Mouse (Mus musculus): ENCODE measurements around the gene Thsd4.
"Not testable (repeated sequence)": the region's sequence is repeated elsewhere in the genome, so short reads cannot be mapped to it uniquely, and the experiment has no call there.

DNA sequence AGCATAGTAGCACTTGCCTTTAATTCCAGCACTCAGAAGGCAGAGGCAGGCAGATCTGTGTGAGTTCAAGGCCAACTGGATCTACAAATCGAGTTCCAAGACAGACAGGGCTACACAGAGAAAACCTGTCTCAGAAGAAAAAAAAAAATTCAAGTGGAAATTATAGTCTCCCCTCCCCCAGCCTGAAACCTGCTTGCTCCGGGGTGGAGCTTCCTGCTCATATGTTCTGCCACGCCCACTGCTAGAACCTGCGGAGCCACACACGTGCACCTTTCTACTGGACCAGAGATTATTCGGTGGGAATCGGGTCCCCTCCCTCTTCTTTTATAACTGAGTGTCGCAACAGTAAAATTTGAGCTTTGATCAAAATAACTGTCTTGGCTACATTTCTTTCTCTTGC lies 586.0 kb downstream of the Thsd4 start:
- not testable (repeated sequence) for TF ChIP-seq CTCF, POLR2A (IDR thresholded peaks at IDR 0.05; ENCODE audit: extremely low read depth, insufficient read depth, low read length)

Data from cortical plate, adult 2 months (tissue).